Mouse (Mus musculus): ENCODE measurements at regions not wholly inside any gene's neighbourhood (a gene's known extent, or its start where the extent isn't known, plus 50 kb on each side); places are given as distances from the start of the nearest gene placed in this dataset.

- Histone ChIP-seq H3K79me2 (replicated peaks; ENCODE audit: control insufficient read depth, extremely low read depth, insufficient read depth, poor library complexity, severe bottlenecking) (no peaks in the 10 kb centered on the region), H3K27ac (ENCODE audit: insufficient read depth, low read depth) (no peak overlapping the region), H3K4me1 (ENCODE audit: control insufficient read depth in 1 of 2, insufficient read depth in 2 of 2) (no peaks in the 10 kb centered on the region), H3K9me3 (replicated peaks; ENCODE audit: low read length) (no peaks in the 10 kb centered on the region), H3K4me3 (replicated peaks in 1 of 3; ENCODE audit: low read depth in 2 of 3, low read length in 2 of 3, poor library complexity in 1 of 3) (no peak overlapping the region), H3K36me3 (replicated peaks in 1 of 2; ENCODE audit: control insufficient read depth in 1 of 2, insufficient read depth in 1 of 2, low read length in 1 of 2) (no peaks in the 10 kb centered on the region), H3K9ac (ENCODE audit: insufficient read depth, low read depth) (no peak overlapping the region), H3K27me3 (replicated peaks) (no peaks in the 10 kb centered on the region), H3K4me2 (ENCODE audit: insufficient read depth, low read depth, poor library complexity, severe bottlenecking) (no peak overlapping the region)
- TF ChIP-seq MEF2A (IDR thresholded peaks at IDR 0.05; ENCODE audit: borderline replicate concordance, low read depth, low read length) (no peak), MAFK (IDR thresholded peaks at IDR 0.05; ENCODE audit: insufficient replicate concordance, low read length) (peak; percentile 75), ELF1 (IDR thresholded peaks at IDR 0.05; ENCODE audit: low read depth, low read length) (no peak), KAT2A (IDR thresholded peaks at IDR 0.05; ENCODE audit: insufficient replicate concordance, low read length) (no peak)
- dilution Hi-C loops (cut with MboI; ENCODE audit: extremely low pct_ligation_motif_present, extremely low pct_unique_long_range_greater_than_20kb, low sequenced_read_pairs) (no loop called here), in situ Hi-C loops (cut with MboI; ENCODE audit: low pct_ligation_motif_present, low pct_unique_long_range_greater_than_20kb, low sequenced_read_pairs) (no loop called here)
- no peak for DNase-seq (ENCODE audit: extremely low read depth)
These were observed 245.4 kb downstream of the Slc4a3 start for GRCm38 (mm10) chr1:75791509-75791908.

GRCm38 (mm10) chr1:75797793-75798192 is 251.7 kb downstream of the Slc4a3 start:
- Histone ChIP-seq H3K79me2 (replicated peaks; ENCODE audit: control insufficient read depth, extremely low read depth, insufficient read depth, poor library complexity, severe bottlenecking) (no peaks in the 10 kb centered on the region), H3K27me3 (replicated peaks) (no peaks in the 10 kb centered on the region), H3K36me3 (replicated peaks in 1 of 2; ENCODE audit: control insufficient read depth in 1 of 2, insufficient read depth in 1 of 2, low read length in 1 of 2) (no peaks in the 10 kb centered on the region), H3K4me2 (ENCODE audit: insufficient read depth, low read depth, poor library complexity, severe bottlenecking) (no peak overlapping the region), H3K4me3 (replicated peaks in 1 of 3; ENCODE audit: low read depth in 2 of 3, low read length in 2 of 3, poor library complexity in 1 of 3) (no peak overlapping the region), H3K27ac (ENCODE audit: insufficient read depth, low read depth) (no peak overlapping the region), H3K4me1 (ENCODE audit: control insufficient read depth in 1 of 2, insufficient read depth in 2 of 2) (no peaks in the 10 kb centered on the region), H3K9ac (ENCODE audit: insufficient read depth, low read depth) (no peak overlapping the region), H3K9me3 (replicated peaks; ENCODE audit: low read length) (no peaks in the 10 kb centered on the region)
- no peak for DNase-seq (ENCODE audit: extremely low read depth)
- dilution Hi-C loops (cut with MboI; ENCODE audit: extremely low pct_ligation_motif_present, extremely low pct_unique_long_range_greater_than_20kb, low sequenced_read_pairs) = no loop called here
- no peak for TF ChIP-seq USF1 (IDR thresholded peaks at IDR 0.05; ENCODE audit: low read depth, low read length)
- no peak for TF ChIP-seq JUND (conservative IDR thresholded peaks at IDR 0.05; ENCODE audit: low read depth, low read length)
- in situ Hi-C loops (cut with MboI; ENCODE audit: low pct_ligation_motif_present, low pct_unique_long_range_greater_than_20kb, low sequenced_read_pairs) = no loop called here

- Histone ChIP-seq H3K79me2 (replicated peaks; ENCODE audit: control insufficient read depth, extremely low read depth, insufficient read depth, poor library complexity, severe bottlenecking) (no peaks in the 10 kb centered on the region), H3K4me2 (ENCODE audit: insufficient read depth, low read depth, poor library complexity, severe bottlenecking) (no peak overlapping the region), H3K4me3 (replicated peaks in 1 of 3; ENCODE audit: low read depth in 2 of 3, low read length in 2 of 3, poor library complexity in 1 of 3) (no peak overlapping the region), H3K36me3 (replicated peaks in 1 of 2; ENCODE audit: control insufficient read depth in 1 of 2, insufficient read depth in 1 of 2, low read length in 1 of 2) (no peaks in the 10 kb centered on the region), H3K9ac (ENCODE audit: insufficient read depth, low read depth) (no peak overlapping the region), H3K27ac (ENCODE audit: insufficient read depth, low read depth) (no peak overlapping the region), H3K4me1 (ENCODE audit: control insufficient read depth in 1 of 2, insufficient read depth in 2 of 2) (no peaks in the 10 kb centered on the region), H3K27me3 (replicated peaks) (no peaks in the 10 kb centered on the region), H3K9me3 (replicated peaks; ENCODE audit: low read length) (no peaks in the 10 kb centered on the region)
- TF ChIP-seq TBP (conservative IDR thresholded peaks at IDR 0.05; ENCODE audit: low read depth, low read length) (no peak), MYC (IDR thresholded peaks at IDR 0.05; ENCODE audit: low read depth, low read length) (no peak), JUND (conservative IDR thresholded peaks at IDR 0.05; ENCODE audit: low read depth, low read length) (no peak), MEF2A (IDR thresholded peaks at IDR 0.05; ENCODE audit: borderline replicate concordance, low read depth, low read length) (no peak), CHD1 (IDR thresholded peaks at IDR 0.05; ENCODE audit: low read depth, low read length) (no peak), HCFC1 (IDR thresholded peaks at IDR 0.05; ENCODE audit: low read depth, low read length) (no peak), ZC3H11A (IDR thresholded peaks at IDR 0.05; ENCODE audit: low read depth, low read length) (no peak), MXI1 (IDR thresholded peaks at IDR 0.05; ENCODE audit: low read depth, low read length) (no peak), RAD21 (IDR thresholded peaks at IDR 0.05; ENCODE audit: low read depth, low read length) (no peak), MAZ (IDR thresholded peaks at IDR 0.05; ENCODE audit: low read depth, low read length) (no peak), SIN3A (IDR thresholded peaks at IDR 0.05; ENCODE audit: low read length) (no peak), CTCF (conservative IDR thresholded peaks at IDR 0.05 in 1 of 2, IDR thresholded peaks at IDR 0.05 in 1 of 2; ENCODE audit: low read depth in 2 of 2, low read length in 2 of 2) (no peak), ELF1 (IDR thresholded peaks at IDR 0.05; ENCODE audit: low read depth, low read length) (no peak), EP300 (IDR thresholded peaks at IDR 0.05; ENCODE audit: low read length) (no peak), IRF4 (IDR thresholded peaks at IDR 0.05; ENCODE audit: low read depth, low read length) (no peak), GABPA (IDR thresholded peaks at IDR 0.05; ENCODE audit: insufficient replicate concordance, low read depth, low read length) (no peak), ZKSCAN1 (IDR thresholded peaks at IDR 0.05; ENCODE audit: borderline replicate concordance, low read depth, low read length) (no peak), USF2 (conservative IDR thresholded peaks at IDR 0.05; ENCODE audit: low read depth, low read length) (no peak), USF1 (IDR thresholded peaks at IDR 0.05; ENCODE audit: low read depth, low read length) (no peak), ZNF384 (IDR thresholded peaks at IDR 0.05; ENCODE audit: low read depth, low read length) (no peak)
- in situ Hi-C loops (cut with MboI; ENCODE audit: low pct_ligation_motif_present, low pct_unique_long_range_greater_than_20kb, low sequenced_read_pairs) (no loop called here), dilution Hi-C loops (cut with MboI; ENCODE audit: extremely low pct_ligation_motif_present, extremely low pct_unique_long_range_greater_than_20kb, low sequenced_read_pairs) (no loop called here)
- DNase-seq (ENCODE audit: extremely low read depth) = no peak
These were observed 252.5 kb downstream of the Slc4a3 start for GRCm38 (mm10) chr1:75798375-75799099.

Data from CH12.LX (cell line).